Mouse (Mus musculus): ENCODE data around the gene Ptprn2. TPM values are rescaled to one million over a fixed set of nuclear protein-coding genes. Genes with fewer than 3 reads are reported as not detected.
"Not testable (repeated sequence)": the region's sequence is repeated elsewhere in the genome, so short reads cannot be mapped to it uniquely, and the experiment has no call there.

The Ptprn2 gene
- total RNA-seq, 2 experiments from 2014 or later = 280 to 289 TPM

DNA sequence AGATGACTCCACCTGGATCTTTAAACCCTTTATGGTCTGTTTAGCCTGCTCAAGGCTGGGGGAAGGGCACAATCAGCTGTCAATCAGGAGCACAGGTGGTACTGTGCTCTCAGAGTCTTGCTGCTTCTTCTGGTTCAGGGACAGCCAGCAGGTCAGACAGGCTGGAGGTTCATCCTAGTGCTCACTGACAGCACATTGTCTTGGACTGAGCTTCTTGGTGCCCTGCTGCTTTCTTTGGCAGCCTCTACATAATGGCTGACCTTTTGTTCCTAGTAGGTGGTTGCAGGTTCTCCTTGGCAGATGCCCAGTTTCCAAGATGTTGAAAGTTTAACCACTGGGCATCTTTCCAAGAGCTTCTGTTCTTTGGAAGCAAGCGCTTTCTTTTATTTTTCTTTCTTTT, 55.1 kb downstream of the Ptprn2 start:
- Histone ChIP-seq H3K4me3 (no peak overlapping the region), H3K27ac (no peak overlapping the region)
- TF ChIP-seq CTCF (conservative IDR thresholded peaks at IDR 0.05) = no peak
- DNase-seq (ENCODE audit: low spot score in 2 of 2) = no peak

DNA sequence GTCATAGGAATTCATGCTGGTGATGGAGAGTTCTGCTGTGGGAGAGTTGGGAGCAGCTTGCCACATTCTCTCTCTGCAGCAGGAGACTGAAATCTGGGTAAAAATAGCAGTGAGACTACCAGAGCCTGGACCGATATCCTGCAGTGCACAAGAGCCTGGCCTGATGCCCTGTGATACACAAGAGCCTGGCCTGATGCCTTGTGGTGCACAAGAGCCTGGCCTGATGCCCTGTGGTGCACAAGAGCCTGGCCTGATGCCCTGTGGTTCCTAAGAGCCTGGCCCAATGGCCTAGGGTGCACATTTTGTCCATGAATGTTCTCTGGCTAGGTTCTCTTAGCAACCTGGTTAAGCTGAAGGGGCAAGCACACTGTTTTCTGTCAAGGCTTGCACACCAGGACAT, 64.5 kb downstream of the Ptprn2 start:
- peak; percentile 24 to 36 for DNase-seq (ENCODE audit: low spot score in 2 of 2)
- H3K4me3 ChIP-seq = no peak overlapping the region
- TF ChIP-seq CTCF (conservative IDR thresholded peaks at IDR 0.05) = no peak
- H3K27ac ChIP-seq = peak overlapping the region; percentile 37; the same call in 1 of the 2 replicates

DNA sequence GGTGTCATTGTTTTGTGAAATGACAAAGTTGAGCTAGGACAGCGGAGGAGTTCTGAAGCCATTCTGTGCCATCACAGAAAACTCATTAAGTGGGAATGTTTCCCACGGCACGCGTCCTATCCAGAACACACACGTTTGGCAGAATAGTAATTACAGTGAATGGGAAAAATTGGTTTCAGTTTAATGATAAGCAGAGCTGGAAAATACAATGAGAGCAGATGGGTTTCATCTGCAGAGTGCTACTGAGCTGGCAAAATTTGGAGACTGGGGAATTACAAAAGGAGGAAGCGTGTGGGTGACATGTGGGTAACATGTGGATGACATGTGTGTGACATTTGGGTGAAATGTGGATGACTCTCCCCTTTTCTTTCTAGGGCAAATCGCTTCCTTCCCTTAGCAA, 66.0 kb downstream of the Ptprn2 start:
- peak in 1 of 2 experiments; percentile 36 for DNase-seq (ENCODE audit: low spot score in 2 of 2)
- H3K4me3 ChIP-seq = no peak overlapping the region
- H3K27ac ChIP-seq = peak overlapping the region; percentile 63
- no peak for TF ChIP-seq CTCF (conservative IDR thresholded peaks at IDR 0.05)

DNA sequence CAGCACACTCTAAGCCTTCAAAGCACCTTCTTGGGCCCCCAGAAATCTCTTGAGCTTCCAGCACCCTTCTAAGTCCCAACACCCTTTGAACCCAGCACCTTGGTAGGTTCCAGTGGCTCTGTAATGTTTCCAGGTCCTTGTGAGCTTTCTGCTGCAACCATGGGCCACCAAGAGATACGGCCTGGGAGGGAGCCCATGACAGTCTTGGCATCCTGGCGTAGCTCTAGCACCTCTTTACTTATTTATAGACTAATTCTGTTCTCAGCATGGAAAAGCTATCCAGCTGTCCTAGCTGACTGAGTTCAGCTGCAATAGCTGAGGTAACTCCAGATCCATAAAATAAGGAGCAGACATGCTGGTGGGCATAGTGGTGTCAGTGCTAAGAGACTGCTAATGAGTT, 66.8 kb downstream of the Ptprn2 start:
- Histone ChIP-seq H3K27ac (peak overlapping the region; percentile 63; the same call in 1 of the 2 replicates), H3K4me3 (no peak overlapping the region)
- DNase-seq (ENCODE audit: low spot score in 2 of 2) = no peak
- TF ChIP-seq CTCF (conservative IDR thresholded peaks at IDR 0.05) = no peak

DNA sequence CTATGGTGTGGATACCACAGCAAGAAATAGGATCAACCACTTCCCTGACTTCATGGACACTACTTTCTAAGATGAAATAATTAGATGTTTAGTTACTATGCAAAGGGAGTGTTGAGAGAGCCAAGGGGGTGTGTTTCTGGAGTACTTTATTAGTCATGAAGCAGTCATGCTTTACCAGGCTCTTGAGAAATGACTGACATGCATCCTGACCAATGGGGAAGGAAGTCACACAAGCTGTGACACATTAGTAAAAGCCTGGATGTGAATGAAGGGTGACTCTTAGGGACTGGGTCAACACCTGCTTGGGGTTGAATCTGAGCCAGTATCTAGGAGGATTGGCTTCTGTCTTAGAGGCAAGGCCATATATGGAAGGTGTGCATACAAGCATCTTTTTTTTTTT, 67.8 kb downstream of the Ptprn2 start:
- TF ChIP-seq CTCF (conservative IDR thresholded peaks at IDR 0.05) = no peak
- H3K4me3 ChIP-seq = no peak overlapping the region

DNA sequence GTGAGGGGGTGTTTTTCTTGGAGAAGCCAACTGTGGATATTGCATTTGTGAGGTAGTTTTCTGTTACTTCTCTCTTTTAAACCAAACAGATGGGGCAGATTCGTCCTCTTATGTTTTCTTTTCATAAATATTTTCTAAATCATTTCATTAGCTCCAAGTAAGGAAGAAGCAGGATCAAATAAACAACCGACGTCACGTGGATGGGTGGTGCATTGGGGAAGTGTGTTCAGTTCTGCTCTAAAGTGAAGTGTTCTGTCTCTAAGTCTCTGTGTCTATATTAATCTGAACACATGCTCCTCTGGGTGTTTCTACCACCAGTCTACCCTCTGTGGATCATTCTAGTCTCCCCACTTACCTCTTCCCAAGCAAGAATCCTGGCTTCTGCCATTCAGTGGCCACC, 70.4 kb downstream of the Ptprn2 start:
- no peak for TF ChIP-seq CTCF (conservative IDR thresholded peaks at IDR 0.05)
- peak overlapping the region; percentile 43; the same call in 1 of the 2 replicates for H3K27ac ChIP-seq
- no peak for DNase-seq (ENCODE audit: low spot score in 2 of 2)
- no peak overlapping the region for H3K4me3 ChIP-seq

More for the DNA sequence above, 67.8 kb downstream of the Ptprn2 start:
- DNase-seq (ENCODE audit: low spot score in 2 of 2) = no peak
- H3K27ac ChIP-seq = no peak overlapping the region

DNA sequence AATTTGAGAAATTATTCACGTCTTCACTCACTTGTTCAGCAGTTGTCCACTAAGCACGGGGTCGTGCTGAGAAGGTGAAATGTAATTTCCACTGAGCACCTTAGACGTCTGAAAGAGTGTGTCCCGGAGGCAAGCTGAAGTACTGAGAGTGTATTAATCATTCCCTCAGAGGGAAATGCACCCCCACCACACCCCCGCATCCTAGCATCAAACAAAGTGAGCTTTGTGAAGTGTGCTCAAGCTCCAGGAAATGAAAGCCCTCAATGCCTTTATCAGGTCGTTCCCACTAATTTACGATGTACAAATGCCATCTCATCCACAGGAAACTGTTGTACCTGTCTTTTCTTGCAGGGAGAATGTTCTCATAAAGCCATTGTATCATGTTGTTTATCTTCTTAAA, 78.9 kb downstream of the Ptprn2 start:
- no peak for TF ChIP-seq CTCF (conservative IDR thresholded peaks at IDR 0.05)
- no peak overlapping the region for H3K4me3 ChIP-seq
- H3K27ac ChIP-seq = no peak overlapping the region
- no peak for DNase-seq (ENCODE audit: low spot score in 2 of 2)

DNA sequence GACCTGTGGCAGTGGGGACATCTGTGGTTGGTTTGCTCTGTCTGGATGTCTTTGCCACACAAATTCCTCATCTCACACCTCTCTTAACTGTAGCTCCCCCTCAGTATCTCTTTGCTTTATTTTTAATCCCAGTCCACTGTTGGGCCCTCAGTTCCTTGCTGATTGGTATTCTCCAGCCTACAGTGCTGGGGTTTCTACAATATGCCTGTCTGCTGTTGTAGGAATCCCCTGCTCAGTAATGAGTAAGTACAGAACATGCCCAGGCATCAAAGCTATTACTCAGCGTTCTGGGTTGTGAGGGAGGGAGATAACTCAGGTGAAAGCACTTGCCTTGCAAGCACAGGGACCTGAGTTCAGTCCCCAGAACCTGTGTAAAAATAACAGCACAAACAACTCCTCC, 81.2 kb downstream of the Ptprn2 start:
- no peak for DNase-seq (ENCODE audit: low spot score in 2 of 2)
- no peak for TF ChIP-seq CTCF (conservative IDR thresholded peaks at IDR 0.05)
- Histone ChIP-seq H3K4me3 (no peak overlapping the region), H3K27ac (no peak overlapping the region)

DNA sequence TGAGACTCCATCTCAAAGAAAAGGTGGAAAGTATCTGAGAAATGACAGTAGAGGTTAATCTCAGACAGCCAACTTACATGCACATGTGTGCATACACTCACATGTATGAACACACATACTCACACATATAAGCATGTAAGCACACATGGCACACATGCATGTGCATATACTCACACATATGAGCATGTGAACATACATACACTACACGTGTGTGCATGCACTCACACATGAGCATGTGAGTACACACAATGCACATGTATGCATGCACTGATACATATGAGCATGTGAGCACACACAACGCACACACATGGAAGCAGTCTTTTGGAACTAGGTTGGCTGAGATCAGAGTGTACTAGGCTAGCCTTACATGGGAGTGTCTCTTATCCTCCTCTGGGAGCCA, 81.7 kb downstream of the Ptprn2 start:
- no peak for DNase-seq (ENCODE audit: low spot score in 2 of 2)
- H3K27ac ChIP-seq = no peak overlapping the region
- TF ChIP-seq CTCF (conservative IDR thresholded peaks at IDR 0.05) = no peak
- no peak overlapping the region for H3K4me3 ChIP-seq

DNA sequence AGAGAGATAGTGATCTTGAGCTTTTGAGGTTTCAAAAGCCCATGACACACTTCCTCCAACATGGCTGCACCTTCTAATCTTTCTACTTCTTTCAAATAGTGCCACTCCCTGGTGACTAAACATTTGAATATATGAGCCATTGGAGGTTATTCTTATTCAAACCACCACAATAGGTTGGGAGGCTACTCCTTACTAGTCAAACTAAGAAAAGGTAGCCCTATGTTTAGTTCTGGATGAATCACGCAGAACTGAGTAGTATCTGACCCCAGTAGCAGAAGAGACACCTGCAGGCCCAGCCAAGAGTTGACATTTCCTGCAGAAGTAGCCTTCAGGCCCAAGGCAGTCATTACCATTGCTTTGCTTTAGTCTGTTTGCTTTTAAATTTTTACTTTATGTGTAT, 84.0 kb downstream of the Ptprn2 start:
- H3K4me3 ChIP-seq = no peak overlapping the region
- H3K27ac ChIP-seq = no peak overlapping the region
- DNase-seq (ENCODE audit: low spot score in 2 of 2) = no peak
- no peak for TF ChIP-seq CTCF (conservative IDR thresholded peaks at IDR 0.05)

DNA sequence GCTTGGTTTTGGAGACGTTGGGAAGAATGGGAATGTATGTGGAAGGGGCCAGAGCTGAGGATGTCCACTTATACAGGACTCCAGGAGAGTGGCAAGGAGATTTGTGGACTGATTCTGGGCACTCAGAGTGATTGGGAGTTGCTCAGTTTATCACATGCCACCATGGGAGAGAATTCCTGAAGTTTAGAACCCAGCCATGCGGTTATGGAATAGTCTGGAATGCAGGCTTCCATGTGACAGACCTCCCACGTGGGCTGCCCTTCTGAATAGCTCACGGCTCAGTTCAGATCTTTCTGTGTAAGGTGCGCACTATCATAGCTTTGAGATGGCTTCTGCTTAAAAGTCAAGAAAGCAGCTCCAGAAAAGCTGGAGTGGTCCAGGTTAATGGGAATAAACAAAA, 88.6 kb downstream of the Ptprn2 start:
- H3K27ac ChIP-seq = peak overlapping the region; percentile 78
- no peak for TF ChIP-seq CTCF (conservative IDR thresholded peaks at IDR 0.05)
- no peak for DNase-seq (ENCODE audit: low spot score in 2 of 2)
- H3K4me3 ChIP-seq = no peak overlapping the region

DNA sequence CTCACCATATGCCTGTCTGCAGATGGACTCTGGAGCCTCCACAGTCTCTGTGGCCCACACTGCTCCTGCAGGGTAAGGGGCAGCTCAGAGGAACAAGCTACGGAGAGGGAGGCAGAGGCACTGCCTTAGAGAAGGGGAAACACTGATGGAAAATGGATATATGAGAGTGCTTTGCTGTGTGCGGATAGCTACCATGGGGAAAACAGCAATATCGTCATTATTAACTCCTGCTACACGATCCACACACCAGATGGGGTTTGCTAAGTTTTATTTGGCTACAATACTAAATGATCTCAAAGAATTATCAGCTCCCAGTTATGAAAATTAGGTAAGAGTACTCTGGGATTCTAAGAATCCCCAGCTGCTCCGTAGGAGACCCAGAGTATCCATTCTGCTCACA, 89.2 kb downstream of the Ptprn2 start:
- no peak overlapping the region for H3K4me3 ChIP-seq
- TF ChIP-seq CTCF (conservative IDR thresholded peaks at IDR 0.05) = no peak
- peak in 1 of 2 experiments; percentile 37 for DNase-seq (ENCODE audit: low spot score in 2 of 2)
- H3K27ac ChIP-seq = peak overlapping the region; percentile 78

DNA sequence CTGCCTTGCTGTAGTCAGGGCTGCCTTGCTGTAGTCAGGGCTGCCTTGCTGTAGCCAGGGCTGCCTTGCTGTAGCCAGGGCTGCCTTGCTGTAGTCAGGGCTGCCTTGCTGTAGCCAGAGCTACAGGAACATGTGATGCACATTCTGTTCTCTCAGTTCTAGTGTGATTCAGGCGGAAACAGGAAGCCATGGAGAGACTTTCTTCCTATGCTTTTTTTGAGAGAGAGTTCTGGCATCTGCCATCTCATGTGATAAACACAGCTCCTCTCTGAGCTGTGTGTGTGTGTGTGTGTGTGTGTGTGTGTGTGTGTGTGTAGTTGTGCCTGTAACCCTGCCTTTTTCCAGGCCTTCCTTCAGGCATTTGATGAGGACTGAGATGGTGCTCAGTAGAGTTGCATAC, 92.4 kb downstream of the Ptprn2 start:
- peak overlapping the region; percentile 81 for H3K27ac ChIP-seq
- DNase-seq (ENCODE audit: low spot score in 2 of 2) = peak in 1 of 2 experiments; percentile 34
- not testable (repeated sequence) for H3K4me3 ChIP-seq

DNA sequence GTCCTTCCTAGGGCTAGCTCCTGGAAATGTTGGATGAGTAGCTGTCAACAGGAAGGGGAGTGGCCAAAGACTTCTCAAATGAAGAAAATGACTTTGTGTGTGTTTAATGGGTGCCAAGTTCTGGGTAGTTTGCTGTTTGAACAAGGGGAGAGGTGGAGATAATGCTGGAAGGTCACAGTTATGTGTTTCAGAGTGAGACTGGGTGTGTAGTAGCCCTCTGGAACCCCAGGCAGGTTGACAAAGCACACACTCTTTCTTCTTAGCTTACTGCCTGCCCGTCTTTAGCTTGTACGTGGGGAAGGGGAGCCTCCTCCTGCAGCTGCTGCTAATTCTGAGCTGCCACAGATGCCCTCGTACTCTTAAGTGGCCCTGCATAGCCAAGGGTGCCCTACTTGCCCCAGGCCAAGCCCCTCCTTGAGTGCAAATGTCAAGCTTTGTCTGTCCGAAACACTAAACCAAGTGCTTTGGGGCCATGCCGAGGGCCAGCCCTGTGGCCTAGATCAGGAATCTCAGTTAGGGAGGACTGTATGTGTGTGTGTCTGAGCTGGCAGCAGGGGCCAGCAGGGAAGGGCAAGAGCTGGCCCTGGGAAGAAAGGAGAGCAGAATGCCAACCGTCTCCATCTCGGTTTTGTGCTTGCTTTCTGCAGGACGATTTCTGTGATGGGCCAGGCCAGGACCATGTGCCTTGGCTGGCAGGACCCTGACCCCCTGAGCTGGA, 95.5 kb downstream of the Ptprn2 start:
- no peak for TF ChIP-seq CTCF (conservative IDR thresholded peaks at IDR 0.05)
- Histone ChIP-seq H3K27ac (peak overlapping the region; percentile 25; the same call in 1 of the 2 replicates), H3K4me3 (no peak overlapping the region)
- DNase-seq (ENCODE audit: low spot score in 2 of 2) = no peak
